Mouse (Mus musculus) heart, postnatal 0 days (tissue): ENCODE results near the gene 4833420G17Rik.
"Not testable (repeated sequence)": the region's sequence is repeated elsewhere in the genome, so short reads cannot be mapped to it uniquely, and the experiment has no call there.

Source experiments
- CTCF ChIP-seq: IDR thresholded peaks from 2 replicates; pipeline ENCODE4 v1.5.1; 2016; ENCODE audit warnings: antibody characterized with exemption, control low read depth, low read depth
- EP300 ChIP-seq: IDR thresholded peaks from 2 replicates; pipeline ENCODE4 v1.6.1; 2016; ENCODE audit warnings: antibody characterized with exemption, low read depth

GRCm38 (mm10) chr13:119492083-119492482, 29.5 kb downstream of the 4833420G17Rik start:
- TF ChIP-seq CTCF, EP300: not testable (repeated sequence)
